Mouse (Mus musculus) ES-Bruce4 (cell line): ENCODE results near the gene Ndufaf3.
"Not testable (repeated sequence)": the region's sequence is repeated elsewhere in the genome, so short reads cannot be mapped to it uniquely, and the experiment has no call there.

ENCODE experiments used
- CTCF ChIP-seq: IDR thresholded peaks from one replicate; pipeline ENCODE4 v1.8.1; 2011; ENCODE audit warnings: low read depth, low read length
- POLR2A ChIP-seq: IDR thresholded peaks from one replicate; pipeline ENCODE4 v1.8.1; 2011; ENCODE audit warnings: low read length; ENCODE audit not compliant: insufficient read depth

DNA sequence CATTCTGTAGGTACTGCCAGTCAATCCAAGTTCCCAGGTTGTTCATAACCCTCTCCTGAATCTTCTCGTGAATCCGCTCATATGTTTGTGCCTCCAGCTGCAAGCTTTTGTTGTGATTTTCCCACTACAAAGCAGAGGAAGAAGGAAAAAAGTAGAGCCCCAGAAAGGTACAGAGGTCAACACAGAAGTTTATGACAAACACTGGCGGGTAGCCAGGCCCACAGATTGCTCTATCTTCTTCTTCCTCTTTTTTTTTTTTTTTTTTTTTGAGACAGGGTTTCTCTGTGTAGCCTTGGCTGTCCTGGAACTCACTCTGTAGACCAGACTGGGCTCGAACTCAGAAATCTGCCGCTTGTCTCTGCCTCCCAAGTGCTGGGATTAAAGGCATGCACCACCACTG lies 40.7 kb upstream of the Ndufaf3 start:
- not testable (repeated sequence) for TF ChIP-seq CTCF, POLR2A
